Mouse (Mus musculus): Measurements from ENCODE around the gene Zc3hc1.

DNA sequence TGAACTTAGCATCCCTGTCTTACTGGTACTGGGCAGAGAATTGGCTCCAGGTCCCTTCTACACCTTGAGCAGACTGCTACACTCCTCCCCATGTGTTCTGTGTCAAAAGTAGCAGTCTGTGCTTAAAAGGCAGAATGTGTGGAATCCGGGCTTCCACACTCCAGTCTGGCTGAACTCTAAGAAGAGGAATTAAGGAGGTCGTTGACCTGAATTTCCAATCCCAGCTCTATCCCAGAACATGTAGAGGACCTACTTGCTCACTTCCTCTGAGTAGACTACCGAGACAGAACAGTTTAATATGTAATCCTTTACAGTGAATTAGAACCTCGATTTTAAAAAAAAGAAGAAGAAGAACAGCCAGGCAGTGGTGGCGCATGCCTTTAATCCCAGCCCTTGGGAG, 71.6 kb downstream of the Zc3hc1 start:
- TF ChIP-seq CTCF (IDR thresholded peaks at IDR 0.05; ENCODE audit: borderline replicate concordance, extremely low read depth, insufficient read depth, insufficient read length) (no peak), POLR2A (IDR thresholded peaks at IDR 0.05; ENCODE audit: borderline replicate concordance, extremely low read depth, insufficient read depth, insufficient read length, poor library complexity, severe bottlenecking) (no peak)
